Mouse (Mus musculus): Measurements from ENCODE around the gene Fbp1.

GRCm38 (mm10) chr13:62916675-62917074 lies 28.6 kb upstream of the Fbp1 start:
- TF ChIP-seq EP300 (IDR thresholded peaks at IDR 0.05; ENCODE audit: low read depth), result no peak
- no peak for TF ChIP-seq CTCF (IDR thresholded peaks at IDR 0.05; ENCODE audit: low read depth)

All from liver, embryonic 14.5 days (tissue).